Mouse (Mus musculus) left cerebral cortex, postnatal 14 days (tissue): ENCODE measurements around the gene Dpf1. TPM values are rescaled to one million over a fixed set of nuclear protein-coding genes. Genes with fewer than 3 reads are reported as not detected.
A peak's percentile ranks its signal among the peaks of the same experiment; 100 is the strongest.

Source experiments
- DNase-seq, 2 experiments: peaks; one replicate each; pipeline ENCODE4 v3.0.0; 2021 to 2022; ENCODE audit warnings: low spot score in 2 of 2, mixed read lengths in 1 of 2
- intact Hi-C: fragments of 180-260 bp; cut with DNase I; formaldehyde crosslinking; loops from one replicate; pipeline ENCODE4 v1.15.1; 2025
- total RNA-seq, 2 experiments: library from RNA; stranded (reverse); gene quantifications; 2 replicates each; pipeline ENCODE4 v1.2.3; 2021

The Dpf1 gene
- total RNA-seq, 2 experiments from 2014 or later = 97.6 to 105 TPM

GRCm38 (mm10) chr7:29364052-29364451 lies 60.3 kb downstream of the Dpf1 start:
- DNase-seq = peak; percentile 75 to 80
- intact Hi-C loops = loop anchor here (5.0 to 10.0 kb wide), 4 partner anchors 47 to 309 kb away; partner anchors contain the start of genes Dpf1, Ggn and Spred3

- intact Hi-C loops = loop anchor here (10.0 kb wide), 2 partner anchors 193 to 313 kb away; partner anchors contain the start of genes Ggn and Spred3
These were observed 63.6 kb downstream of the Dpf1 start for GRCm38 (mm10) chr7:29367166-29368003.

More at GRCm38 (mm10) chr7:29367166-29368003, 63.6 kb downstream of the Dpf1 start:
- peak; percentile 58 to 83 for DNase-seq

Other genes with a start within 250 kb of the Dpf1 start
- 1 to 10 TPM; 6.1 to 8.2 TPM for gene Ryr1, start 178.8 kb upstream of the Dpf1 start, total RNA-seq
- 1 to 10 TPM; 1.8 to 2.2 TPM for gene Rasgrp4, start 169.1 kb upstream of the Dpf1 start, total RNA-seq
- gene Fam98c, start 147.7 kb upstream of the Dpf1 start, total RNA-seq = 10 to 100 TPM; 32.7 to 37.5 TPM
- 1 to 10 TPM in 1 of 2 experiments, under 1 TPM in 1; 0.92 to 1.2 TPM for gene Ggn, start 133.7 kb upstream of the Dpf1 start, total RNA-seq
- gene Spred3, start 133.5 kb upstream of the Dpf1 start, total RNA-seq = 10 to 100 TPM; 45.7 to 48.0 TPM
- 100 to 1,000 TPM; 161 to 165 TPM for gene Psmd8, start 123.2 kb upstream of the Dpf1 start, total RNA-seq
- 1 to 10 TPM; 1.3 to 1.5 TPM for gene Catsperg1, start 89.9 kb upstream of the Dpf1 start, total RNA-seq
- 1 to 10 TPM; 3.0 to 3.5 TPM for gene Kcnk6, start 71.4 kb upstream of the Dpf1 start, total RNA-seq
- gene Yif1b, start 65.6 kb upstream of the Dpf1 start, total RNA-seq = 10 to 100 TPM; 48.4 to 50.9 TPM
- gene 2200002D01Rik, start 55.5 kb upstream of the Dpf1 start, total RNA-seq = not detected
- gene Spint2, start 22.0 kb upstream of the Dpf1 start, total RNA-seq = 10 to 100 TPM; 11.5 to 19.4 TPM
- gene Ppp1r14a, start 14.6 kb upstream of the Dpf1 start, total RNA-seq = 1 to 10 TPM; 6.6 to 8.0 TPM
- gene Sipa1l3, start 214.7 kb downstream of the Dpf1 start, total RNA-seq = 10 to 100 TPM; 50.1 to 54.8 TPM